Mouse (Mus musculus): Measurements from ENCODE around the gene Pdcd6ip.

Gene Pdcd6ip

GRCm38 (mm10) chr9:113629191-113629590 is 78.9 kb downstream of the Pdcd6ip start:
- in situ Hi-C loops (cut with MboI; ENCODE audit: low sequenced_read_pairs): no loop called here

DNA sequence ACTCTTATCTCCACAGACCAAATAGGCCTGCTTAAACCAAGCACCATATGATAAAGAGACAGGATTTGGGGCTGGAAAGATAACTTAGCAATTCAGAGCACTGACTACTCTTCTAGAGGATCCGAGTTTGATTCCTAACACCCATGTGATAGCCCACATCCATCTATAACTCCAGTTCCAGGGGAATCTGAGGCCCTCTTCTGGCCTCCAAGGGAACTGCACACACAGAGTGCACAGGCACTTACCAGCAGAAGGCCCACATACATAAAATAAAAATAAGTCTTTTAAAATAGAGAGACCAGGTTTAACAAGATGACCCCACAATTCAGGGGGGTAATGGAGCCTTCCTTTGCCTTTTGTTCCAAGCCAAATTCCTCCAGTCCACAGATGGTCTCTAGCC is 79.3 kb downstream of the Pdcd6ip start:
- in situ Hi-C loops (cut with MboI; ENCODE audit: low sequenced_read_pairs): no loop called here

DNA sequence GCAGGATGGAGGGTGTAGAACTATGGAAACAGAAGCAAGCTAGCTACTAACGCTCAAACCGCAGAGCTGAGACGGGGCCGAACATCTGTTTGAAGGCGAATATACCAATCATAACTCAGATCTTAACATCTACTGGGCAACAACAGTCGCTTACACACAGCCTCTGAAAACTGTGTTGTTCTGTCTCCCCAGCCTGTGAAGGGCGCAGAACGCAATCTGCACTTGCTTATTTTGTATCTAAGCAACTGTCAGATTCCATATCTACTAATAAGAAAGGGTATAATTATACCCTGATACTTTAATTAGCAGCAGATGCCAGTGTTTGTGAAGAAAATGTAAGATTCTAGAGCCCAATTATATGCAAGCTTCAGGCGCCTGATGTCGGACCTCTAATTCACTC is 81.3 kb downstream of the Pdcd6ip start:
- in situ Hi-C loops (cut with MboI; ENCODE audit: low sequenced_read_pairs): no loop called here

- in situ Hi-C loops (cut with MboI; ENCODE audit: low sequenced_read_pairs): no loop called here
These were observed 84.0 kb downstream of the Pdcd6ip start for GRCm38 (mm10) chr9:113624086-113624485.

DNA sequence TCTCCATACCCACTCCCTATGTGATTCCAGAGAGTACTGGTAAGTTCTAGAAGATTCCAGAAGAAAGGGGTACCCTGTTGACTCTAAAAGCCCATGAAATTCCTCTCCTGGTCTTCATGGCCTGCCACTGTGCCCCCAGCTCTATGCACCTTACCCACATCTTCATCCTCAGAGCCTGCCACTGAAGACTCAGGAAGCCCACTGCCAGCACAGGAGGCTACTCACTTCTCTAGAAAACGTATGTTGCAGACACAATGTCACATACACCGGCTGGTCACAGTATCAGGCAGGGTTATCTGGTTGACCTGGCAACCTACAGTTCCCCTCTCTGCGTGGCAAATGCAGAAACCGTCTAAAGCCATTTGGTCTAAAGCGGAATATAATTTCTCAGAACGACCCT is 91.0 kb downstream of the Pdcd6ip start:
- in situ Hi-C loops (cut with MboI; ENCODE audit: low sequenced_read_pairs): no loop called here

DNA sequence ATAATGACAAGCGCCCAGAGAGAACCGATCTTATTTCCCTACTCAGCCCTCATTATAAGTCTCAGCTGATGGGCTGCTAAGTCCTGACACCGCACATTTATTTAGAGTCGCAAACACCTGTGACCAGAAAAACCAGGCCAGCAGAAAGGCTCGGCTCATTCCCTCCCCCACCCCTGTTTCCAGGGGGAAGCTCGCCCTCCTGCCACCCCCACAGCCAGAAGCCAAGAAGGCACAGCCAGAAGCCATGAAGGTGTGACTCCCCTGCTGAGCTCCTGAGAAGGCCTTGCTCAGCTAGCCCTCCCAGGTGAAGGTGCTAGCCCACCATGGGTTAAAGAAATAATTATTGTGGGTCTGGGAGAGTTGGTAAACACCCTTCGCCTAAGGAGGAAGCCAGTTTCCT is 97.3 kb downstream of the Pdcd6ip start:
- in situ Hi-C loops (cut with MboI; ENCODE audit: low sequenced_read_pairs): no loop called here

- in situ Hi-C loops (cut with MboI; ENCODE audit: low sequenced_read_pairs): no loop called here
These were observed 105.9 kb downstream of the Pdcd6ip start for GRCm38 (mm10) chr9:113602140-113602539.
